Mouse (Mus musculus): ENCODE measurements at regions not wholly inside any gene's neighbourhood (a gene's known extent, or its start where the extent isn't known, plus 50 kb on each side); places are given as distances from the start of the nearest gene placed in this dataset.

DNA sequence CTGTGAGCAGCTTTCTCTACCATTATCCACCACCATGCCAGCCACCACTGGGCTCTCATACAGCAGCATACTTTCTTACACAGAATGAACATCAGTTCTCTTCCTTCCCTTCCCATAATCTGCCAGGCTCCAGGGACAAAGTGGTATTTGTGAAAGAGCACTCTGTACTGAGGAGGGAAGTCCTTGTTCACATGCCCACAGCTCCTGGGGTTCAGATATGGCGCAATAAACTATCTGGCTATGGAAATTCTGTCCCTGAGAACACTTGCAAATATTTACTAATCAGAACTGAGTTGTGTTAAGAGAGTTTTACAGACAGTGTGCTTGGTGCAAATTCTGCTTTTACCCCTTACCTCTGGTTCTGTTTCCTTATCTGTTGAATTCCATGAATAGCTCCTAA lies 74.2 kb upstream of the Ralgapa2 start:
- Histone ChIP-seq H3K4me1 (ENCODE audit: control insufficient read depth, insufficient read depth, low read length) (no peaks in the 10 kb centered on the region), H3K27ac (ENCODE audit: insufficient read depth, low read length) (no peak overlapping the region), H3K4me3 (ENCODE audit: insufficient read depth, low read length) (no peak overlapping the region)
- TF ChIP-seq CTCF (IDR thresholded peaks at IDR 0.05; ENCODE audit: extremely low read depth, insufficient read depth, low read length): no peak
- no peak for TF ChIP-seq POLR2A (IDR thresholded peaks at IDR 0.05; ENCODE audit: extremely low read depth, insufficient read depth, low read length)

- Histone ChIP-seq H3K4me3 (ENCODE audit: insufficient read depth, low read length) (no peak overlapping the region), H3K4me1 (ENCODE audit: control insufficient read depth, insufficient read depth, low read length) (no peaks in the 10 kb centered on the region), H3K27ac (ENCODE audit: insufficient read depth, low read length) (no peak overlapping the region)
- TF ChIP-seq POLR2A (IDR thresholded peaks at IDR 0.05; ENCODE audit: extremely low read depth, insufficient read depth, low read length) (no peak), CTCF (IDR thresholded peaks at IDR 0.05; ENCODE audit: extremely low read depth, insufficient read depth, low read length) (no peak)
Measured at GRCm38 (mm10) chr2:146586981-146587380, 74.8 kb upstream of the Ralgapa2 start.

GRCm38 (mm10) chr2:146589860-146590259 lies 77.7 kb upstream of the Ralgapa2 start:
- H3K4me3 ChIP-seq (ENCODE audit: insufficient read depth, low read length): no peak overlapping the region
- no peak for TF ChIP-seq POLR2A (IDR thresholded peaks at IDR 0.05; ENCODE audit: extremely low read depth, insufficient read depth, low read length)
- TF ChIP-seq CTCF (IDR thresholded peaks at IDR 0.05; ENCODE audit: extremely low read depth, insufficient read depth, low read length): no peak
- H3K4me1 ChIP-seq (ENCODE audit: control insufficient read depth, insufficient read depth, low read length): no peaks in the 10 kb centered on the region
- H3K27ac ChIP-seq (ENCODE audit: insufficient read depth, low read length): no peak overlapping the region

DNA sequence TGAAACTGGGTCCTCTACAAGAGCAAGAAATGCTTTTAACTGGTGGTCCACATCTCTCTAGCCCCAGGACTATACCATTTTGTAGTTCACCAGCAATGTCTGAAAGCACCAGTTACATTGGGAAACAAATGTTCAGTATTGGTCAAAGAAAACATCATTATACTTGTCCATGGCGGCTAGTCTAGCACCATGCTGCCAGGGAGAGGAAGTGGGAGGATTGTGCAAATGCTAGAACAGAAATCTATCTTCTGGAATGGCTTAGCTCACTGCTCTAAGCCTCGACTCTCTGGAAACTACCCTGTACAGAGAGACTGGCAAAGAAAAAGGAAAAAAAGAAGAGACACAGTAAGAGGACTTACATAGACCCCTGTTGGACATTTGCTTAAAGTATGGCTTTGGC lies 81.1 kb upstream of the Ralgapa2 start:
- Histone ChIP-seq H3K4me3 (ENCODE audit: insufficient read depth, low read length) (no peak overlapping the region), H3K27ac (ENCODE audit: insufficient read depth, low read length) (no peak overlapping the region), H3K4me1 (ENCODE audit: control insufficient read depth, insufficient read depth, low read length) (no peaks in the 10 kb centered on the region)
- TF ChIP-seq POLR2A (IDR thresholded peaks at IDR 0.05; ENCODE audit: extremely low read depth, insufficient read depth, low read length) (no peak), CTCF (IDR thresholded peaks at IDR 0.05; ENCODE audit: extremely low read depth, insufficient read depth, low read length) (no peak)

- TF ChIP-seq CTCF (IDR thresholded peaks at IDR 0.05; ENCODE audit: extremely low read depth, insufficient read depth, low read length) (no peak), POLR2A (IDR thresholded peaks at IDR 0.05; ENCODE audit: extremely low read depth, insufficient read depth, low read length) (no peak)
- H3K4me1 ChIP-seq (ENCODE audit: control insufficient read depth, insufficient read depth, low read length): no peaks in the 10 kb centered on the region
- no peak overlapping the region for H3K27ac ChIP-seq (ENCODE audit: insufficient read depth, low read length)
- H3K4me3 ChIP-seq (ENCODE audit: insufficient read depth, low read length): no peak overlapping the region
Measured at GRCm38 (mm10) chr2:146594212-146594611, 82.1 kb upstream of the Ralgapa2 start.

GRCm38 (mm10) chr2:146595673-146596072 lies 83.5 kb upstream of the Ralgapa2 start:
- TF ChIP-seq CTCF (IDR thresholded peaks at IDR 0.05; ENCODE audit: extremely low read depth, insufficient read depth, low read length): no peak
- TF ChIP-seq POLR2A (IDR thresholded peaks at IDR 0.05; ENCODE audit: extremely low read depth, insufficient read depth, low read length): no peak
- no peak overlapping the region for H3K27ac ChIP-seq (ENCODE audit: insufficient read depth, low read length)

GRCm38 (mm10) chr2:146606170-146606569 lies 94.0 kb upstream of the Ralgapa2 start:
- no peak overlapping the region for H3K27ac ChIP-seq (ENCODE audit: insufficient read depth, low read length)
- no peaks in the 10 kb centered on the region for H3K4me1 ChIP-seq (ENCODE audit: control insufficient read depth, insufficient read depth, low read length)
- no peak overlapping the region for H3K4me3 ChIP-seq (ENCODE audit: insufficient read depth, low read length)
- TF ChIP-seq CTCF (IDR thresholded peaks at IDR 0.05; ENCODE audit: extremely low read depth, insufficient read depth, low read length): no peak
- no peak for TF ChIP-seq POLR2A (IDR thresholded peaks at IDR 0.05; ENCODE audit: extremely low read depth, insufficient read depth, low read length)

More at GRCm38 (mm10) chr2:146595673-146596072, 83.5 kb upstream of the Ralgapa2 start:
- H3K4me3 ChIP-seq (ENCODE audit: insufficient read depth, low read length): no peak overlapping the region
- H3K4me1 ChIP-seq (ENCODE audit: control insufficient read depth, insufficient read depth, low read length): no peaks in the 10 kb centered on the region

GRCm38 (mm10) chr2:146610896-146611295 lies 98.8 kb upstream of the Ralgapa2 start:
- Histone ChIP-seq H3K4me1 (ENCODE audit: control insufficient read depth, insufficient read depth, low read length) (no peaks in the 10 kb centered on the region), H3K27ac (ENCODE audit: insufficient read depth, low read length) (no peak overlapping the region), H3K4me3 (ENCODE audit: insufficient read depth, low read length) (no peak overlapping the region)
- TF ChIP-seq POLR2A (IDR thresholded peaks at IDR 0.05; ENCODE audit: extremely low read depth, insufficient read depth, low read length) (no peak), CTCF (IDR thresholded peaks at IDR 0.05; ENCODE audit: extremely low read depth, insufficient read depth, low read length) (no peak)

- Histone ChIP-seq H3K4me1 (ENCODE audit: control insufficient read depth, insufficient read depth, low read length) (no peaks in the 10 kb centered on the region), H3K4me3 (ENCODE audit: insufficient read depth, low read length) (no peak overlapping the region)
- TF ChIP-seq POLR2A (IDR thresholded peaks at IDR 0.05; ENCODE audit: extremely low read depth, insufficient read depth, low read length) (no peak), CTCF (IDR thresholded peaks at IDR 0.05; ENCODE audit: extremely low read depth, insufficient read depth, low read length) (peak; percentile 73)
Measured at GRCm38 (mm10) chr2:146611886-146612521, 99.9 kb upstream of the Ralgapa2 start.

GRCm38 (mm10) chr2:146612522-146613288 lies 100.6 kb upstream of the Ralgapa2 start:
- peak; percentile 54 for TF ChIP-seq CTCF (IDR thresholded peaks at IDR 0.05; ENCODE audit: extremely low read depth, insufficient read depth, low read length)
- no peak for TF ChIP-seq POLR2A (IDR thresholded peaks at IDR 0.05; ENCODE audit: extremely low read depth, insufficient read depth, low read length)
- no peaks in the 10 kb centered on the region for H3K4me1 ChIP-seq (ENCODE audit: control insufficient read depth, insufficient read depth, low read length)
- H3K4me3 ChIP-seq (ENCODE audit: insufficient read depth, low read length): no peak overlapping the region
- no peak overlapping the region for H3K27ac ChIP-seq (ENCODE audit: insufficient read depth, low read length)

More at GRCm38 (mm10) chr2:146611886-146612521, 99.9 kb upstream of the Ralgapa2 start:
- H3K27ac ChIP-seq (ENCODE audit: insufficient read depth, low read length): no peak overlapping the region
